Mouse (Mus musculus): ENCODE data around the gene Iqsec1. TPM values are rescaled to one million over a fixed set of nuclear protein-coding genes. Genes with fewer than 3 reads are reported as not detected.

Gene Iqsec1
- total and polyA plus RNA-seq, 3 experiments: 17.0 to 90.4 (median 83.5) TPM

- no peak overlapping the region for H3K4me2 ChIP-seq (ENCODE audit: insufficient read depth, low read depth, poor library complexity, severe bottlenecking)
- DNase-seq (ENCODE audit: extremely low read depth): no peak
- H3K27me3 ChIP-seq (replicated peaks): no peaks in the 10 kb centered on the region
- dilution Hi-C loops (cut with MboI; ENCODE audit: extremely low pct_ligation_motif_present, extremely low pct_unique_long_range_greater_than_20kb, low sequenced_read_pairs): no loop called here
- H3K4me1 ChIP-seq (ENCODE audit: control insufficient read depth in 1 of 2, insufficient read depth in 2 of 2): peaks cover 14 to 51% of the 10 kb centered on the region in 2 experiments
- in situ Hi-C loops (cut with MboI; ENCODE audit: low pct_ligation_motif_present, low pct_unique_long_range_greater_than_20kb, low sequenced_read_pairs): no loop called here
- no peak overlapping the region for H3K4me3 ChIP-seq (replicated peaks in 1 of 3; ENCODE audit: low read depth in 2 of 3, low read length in 2 of 3, poor library complexity in 1 of 3)
- H3K27ac ChIP-seq (ENCODE audit: insufficient read depth, low read depth): no peak overlapping the region
- no peak overlapping the region for H3K9ac ChIP-seq (ENCODE audit: insufficient read depth, low read depth)
- H3K79me2 ChIP-seq (replicated peaks; ENCODE audit: control insufficient read depth, extremely low read depth, insufficient read depth, poor library complexity, severe bottlenecking): peaks cover 31% of the 10 kb centered on the region
- no peaks in the 10 kb centered on the region for H3K9me3 ChIP-seq (replicated peaks; ENCODE audit: low read length)
- no peak for TF ChIP-seq ETS1 (conservative IDR thresholded peaks at IDR 0.05; ENCODE audit: low read depth, low read length)
- TF ChIP-seq KAT2A (IDR thresholded peaks at IDR 0.05; ENCODE audit: insufficient replicate concordance, low read length): no peak
- no peak for TF ChIP-seq POLR2A (IDR thresholded peaks at IDR 0.05; ENCODE audit: low read depth, low read length)
- no peak for TF ChIP-seq ZMIZ1 (IDR thresholded peaks at IDR 0.05; ENCODE audit: low read depth, low read length)
- TF ChIP-seq MAX (IDR thresholded peaks at IDR 0.05; ENCODE audit: low read length): no peak
- no peak for TF ChIP-seq NELFE (IDR thresholded peaks at IDR 0.05; ENCODE audit: low read depth, low read length)
- TF ChIP-seq JUND (conservative IDR thresholded peaks at IDR 0.05; ENCODE audit: low read depth, low read length): no peak
- TF ChIP-seq TCF12 (IDR thresholded peaks at IDR 0.05; ENCODE audit: low read depth, low read length): no peak
- TF ChIP-seq GABPA (IDR thresholded peaks at IDR 0.05; ENCODE audit: insufficient replicate concordance, low read depth, low read length): no peak
- no peak for TF ChIP-seq ZNF384 (IDR thresholded peaks at IDR 0.05; ENCODE audit: low read depth, low read length)
- TF ChIP-seq CHD2 (IDR thresholded peaks at IDR 0.05; ENCODE audit: low read length): no peak
- no peak for TF ChIP-seq CHD1 (IDR thresholded peaks at IDR 0.05; ENCODE audit: low read depth, low read length)
- no peak for TF ChIP-seq POLR2AphosphoS2 (IDR thresholded peaks at IDR 0.05; ENCODE audit: low read depth, low read length)
- no peak for TF ChIP-seq UBTF (IDR thresholded peaks at IDR 0.05; ENCODE audit: low read depth, low read length)
- TF ChIP-seq SIN3A (IDR thresholded peaks at IDR 0.05; ENCODE audit: low read length): no peak
- no peak for TF ChIP-seq RCOR1 (conservative IDR thresholded peaks at IDR 0.05; ENCODE audit: low read depth, low read length)
- no peak for TF ChIP-seq USF1 (IDR thresholded peaks at IDR 0.05; ENCODE audit: low read depth, low read length)
- TF ChIP-seq MAZ (IDR thresholded peaks at IDR 0.05; ENCODE audit: low read depth, low read length): no peak
- no peak for TF ChIP-seq RAD21 (IDR thresholded peaks at IDR 0.05; ENCODE audit: low read depth, low read length)
- TF ChIP-seq ELF1 (IDR thresholded peaks at IDR 0.05; ENCODE audit: low read depth, low read length): no peak
- H3K36me3 ChIP-seq (replicated peaks in 1 of 2; ENCODE audit: control insufficient read depth in 1 of 2, insufficient read depth in 1 of 2, low read length in 1 of 2): peaks cover 82 to 99% of the 10 kb centered on the region in 2 experiments
Observed at GRCm38 (mm10) chr6:90683831-90684532, 304.5 kb downstream of the Iqsec1 start.

GRCm38 (mm10) chr6:90680401-90680800 lies 308.1 kb downstream of the Iqsec1 start:
- Histone ChIP-seq H3K27me3 (replicated peaks) (no peaks in the 10 kb centered on the region), H3K79me2 (replicated peaks; ENCODE audit: control insufficient read depth, extremely low read depth, insufficient read depth, poor library complexity, severe bottlenecking) (peaks cover 5% of the 10 kb centered on the region), H3K4me3 (replicated peaks in 1 of 3; ENCODE audit: low read depth in 2 of 3, low read length in 2 of 3, poor library complexity in 1 of 3) (no peak overlapping the region), H3K9ac (ENCODE audit: insufficient read depth, low read depth) (no peak overlapping the region), H3K4me1 (ENCODE audit: control insufficient read depth in 1 of 2, insufficient read depth in 2 of 2) (peaks cover 0 to 25% of the 10 kb centered on the region in 2 experiments; a peak in 2 of 4 replicates), H3K9me3 (replicated peaks; ENCODE audit: low read length) (no peaks in the 10 kb centered on the region), H3K27ac (ENCODE audit: insufficient read depth, low read depth) (no peak overlapping the region), H3K36me3 (replicated peaks in 1 of 2; ENCODE audit: control insufficient read depth in 1 of 2, insufficient read depth in 1 of 2, low read length in 1 of 2) (peaks cover 94 to 98% of the 10 kb centered on the region in 2 experiments), H3K4me2 (ENCODE audit: insufficient read depth, low read depth, poor library complexity, severe bottlenecking) (no peak overlapping the region)
- TF ChIP-seq IRF4 (IDR thresholded peaks at IDR 0.05; ENCODE audit: low read depth, low read length) (no peak), UBTF (IDR thresholded peaks at IDR 0.05; ENCODE audit: low read depth, low read length) (no peak), JUN (IDR thresholded peaks at IDR 0.05; ENCODE audit: insufficient read depth, low read depth, low read length) (no peak), JUND (conservative IDR thresholded peaks at IDR 0.05; ENCODE audit: low read depth, low read length) (no peak), BHLHE40 (IDR thresholded peaks at IDR 0.05; ENCODE audit: low read depth, low read length) (no peak), MEF2A (IDR thresholded peaks at IDR 0.05; ENCODE audit: borderline replicate concordance, low read depth, low read length) (no peak), USF1 (IDR thresholded peaks at IDR 0.05; ENCODE audit: low read depth, low read length) (no peak), E2F4 (IDR thresholded peaks at IDR 0.05; ENCODE audit: insufficient replicate concordance, low read depth, low read length) (no peak), ELF1 (IDR thresholded peaks at IDR 0.05; ENCODE audit: low read depth, low read length) (no peak), ZNF384 (IDR thresholded peaks at IDR 0.05; ENCODE audit: low read depth, low read length) (no peak), MAFK (IDR thresholded peaks at IDR 0.05; ENCODE audit: insufficient replicate concordance, low read length) (no peak), GABPA (IDR thresholded peaks at IDR 0.05; ENCODE audit: insufficient replicate concordance, low read depth, low read length) (no peak), MXI1 (IDR thresholded peaks at IDR 0.05; ENCODE audit: low read depth, low read length) (no peak), TCF12 (IDR thresholded peaks at IDR 0.05; ENCODE audit: low read depth, low read length) (no peak), PAX5 (IDR thresholded peaks at IDR 0.05; ENCODE audit: low read length) (no peak), USF2 (conservative IDR thresholded peaks at IDR 0.05; ENCODE audit: low read depth, low read length) (no peak)
- no peak for DNase-seq (ENCODE audit: extremely low read depth)
- dilution Hi-C loops (cut with MboI; ENCODE audit: extremely low pct_ligation_motif_present, extremely low pct_unique_long_range_greater_than_20kb, low sequenced_read_pairs): no loop called here
- in situ Hi-C loops (cut with MboI; ENCODE audit: low pct_ligation_motif_present, low pct_unique_long_range_greater_than_20kb, low sequenced_read_pairs): no loop called here
